Mouse (Mus musculus): ENCODE measurements around the gene Mmp20. TPM values are rescaled to one million over a fixed set of nuclear protein-coding genes. Genes with fewer than 3 reads are reported as not detected.

Mmp20 gene
- polyA plus RNA-seq (2012; rRNA removed): 0.08 and 0.29 TPM in 2 replicates

DNA sequence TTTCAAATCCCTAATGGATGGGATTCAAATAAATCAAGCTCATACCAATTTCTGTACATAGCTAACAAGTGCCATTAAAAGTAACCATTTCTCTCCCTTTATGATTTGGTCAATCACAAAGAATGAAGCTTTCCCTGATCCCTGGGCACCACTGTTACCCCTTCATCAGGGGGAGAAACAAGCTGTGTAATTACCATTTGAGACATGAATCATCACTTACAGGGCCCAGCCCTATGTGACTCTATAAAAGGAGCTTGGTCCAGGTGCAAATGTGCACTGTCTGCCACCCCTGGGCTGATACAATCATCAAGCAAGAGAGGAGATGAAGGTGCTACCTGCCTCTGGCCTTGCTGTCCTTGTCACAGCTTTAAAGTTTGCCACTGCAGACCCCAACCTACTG lies at the start of gene Mmp20:
TSS of gene Mmp20 (plus strand) at position 301 of the 400 bp plus-strand sequence.
- no peak for DNase-seq (ENCODE audit: low read depth, low spot score)

- no peak for DNase-seq (ENCODE audit: low read depth, low spot score)
- WGBS: 74% methylated on average over 8 of the region's 8 CpGs
Observed at GRCm38 (mm10) chr9:7590063-7590462, 38.0 kb upstream of the Mmp20 start.

DNA sequence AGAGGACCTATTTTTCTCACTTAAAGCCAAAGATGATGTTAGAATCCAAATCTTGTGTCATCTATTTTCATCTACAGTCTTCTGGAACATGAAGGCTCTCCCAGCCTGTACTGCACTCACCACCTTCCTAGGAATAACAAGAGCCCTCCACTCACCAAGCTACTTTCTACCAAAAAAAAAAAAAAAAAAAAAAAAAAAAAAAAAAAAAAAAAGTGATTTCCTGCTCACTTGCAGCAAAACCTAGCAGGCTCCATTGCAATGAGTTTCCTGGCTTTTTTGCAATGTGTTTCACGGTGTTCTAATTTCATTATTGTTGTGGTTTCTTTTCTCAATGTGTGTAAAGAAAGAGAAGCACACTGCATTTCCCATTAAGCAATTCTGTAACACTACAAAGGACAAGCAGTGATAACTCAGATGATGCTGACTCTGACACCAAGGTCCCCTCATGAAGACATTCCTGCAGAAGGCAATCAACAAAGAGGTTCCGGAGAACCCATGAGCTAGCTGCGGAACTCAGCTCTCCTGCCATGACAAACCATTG lies 34.7 kb upstream of the Mmp20 start:
- 91% methylated on average over 3 of the region's 3 CpGs for WGBS
- no peak for DNase-seq (ENCODE audit: low read depth, low spot score)

DNA sequence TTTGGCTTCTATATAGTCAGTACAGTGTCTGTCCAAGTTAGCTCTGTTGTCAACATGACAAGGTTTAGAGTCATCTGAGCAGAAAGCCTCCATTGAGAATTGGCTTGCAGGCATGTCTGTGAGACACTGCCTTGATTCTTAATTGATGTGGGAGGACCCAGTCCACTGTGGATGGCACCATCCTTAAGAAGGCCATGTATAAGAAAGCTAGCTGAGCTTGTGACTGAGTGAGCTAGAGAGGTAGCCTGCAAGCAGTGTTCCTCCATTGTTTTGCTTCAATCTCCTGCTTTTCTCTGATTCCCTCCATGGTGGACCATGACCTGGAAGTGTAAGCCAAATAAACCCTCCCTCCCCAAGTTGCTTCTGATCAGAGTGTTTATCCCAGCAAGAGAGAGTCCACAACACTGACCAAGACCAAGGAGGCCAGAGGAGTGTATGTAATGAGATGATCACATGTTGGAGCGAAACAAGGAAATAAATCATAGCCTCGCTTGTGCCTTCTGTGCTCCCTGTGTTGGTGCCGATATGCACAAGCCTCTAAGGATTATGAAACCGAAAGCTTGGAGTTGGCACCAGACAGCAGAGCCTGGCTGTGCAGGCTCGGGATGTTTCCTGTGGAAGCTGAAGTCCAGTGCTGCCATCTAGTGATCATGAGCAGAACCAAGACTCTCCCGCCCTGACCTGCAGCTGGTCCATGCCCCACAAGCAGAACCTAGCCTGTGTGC lies 33.1 kb upstream of the Mmp20 start:
- WGBS: 1% methylated on average over 6 of the region's 6 CpGs
- DNase-seq (ENCODE audit: low read depth, low spot score): peak; percentile 90

- WGBS: 3% methylated on average over 3 of the region's 3 CpGs
- DNase-seq (ENCODE audit: low read depth, low spot score): peak; percentile 28
Observed at GRCm38 (mm10) chr9:7602982-7603742, 24.9 kb upstream of the Mmp20 start.

DNA sequence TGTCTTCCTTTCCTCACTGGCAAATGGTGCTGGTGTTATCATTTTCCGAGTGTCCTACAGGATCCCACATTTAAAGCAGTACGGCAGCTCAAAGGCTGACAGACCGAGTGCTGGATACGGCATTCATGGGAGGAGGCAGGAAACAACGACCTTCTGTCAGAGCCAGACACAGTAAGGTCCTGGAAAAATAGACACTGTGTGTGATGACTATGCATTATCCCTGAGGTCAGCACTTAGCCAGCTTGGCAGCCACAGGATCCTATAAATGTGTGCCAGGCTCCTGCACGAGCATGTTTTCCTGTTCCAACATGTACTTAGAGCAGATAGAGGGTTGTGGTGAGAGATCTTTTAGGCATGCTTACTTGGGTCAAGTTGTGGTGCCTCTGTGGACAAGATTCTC lies 24.0 kb upstream of the Mmp20 start:
- WGBS: 64% methylated on average over 6 of the region's 6 CpGs
- DNase-seq (ENCODE audit: low read depth, low spot score): no peak

- DNase-seq (ENCODE audit: low read depth, low spot score): no peak
- WGBS: 87% methylated on average over 12 of the region's 12 CpGs
Observed at GRCm38 (mm10) chr9:7605638-7606037, 22.4 kb upstream of the Mmp20 start.

GRCm38 (mm10) chr9:7622582-7622981 lies 5.4 kb upstream of the Mmp20 start:
- 79% methylated on average over 3 of the region's 3 CpGs for WGBS
- no peak for DNase-seq (ENCODE audit: low read depth, low spot score)

DNA sequence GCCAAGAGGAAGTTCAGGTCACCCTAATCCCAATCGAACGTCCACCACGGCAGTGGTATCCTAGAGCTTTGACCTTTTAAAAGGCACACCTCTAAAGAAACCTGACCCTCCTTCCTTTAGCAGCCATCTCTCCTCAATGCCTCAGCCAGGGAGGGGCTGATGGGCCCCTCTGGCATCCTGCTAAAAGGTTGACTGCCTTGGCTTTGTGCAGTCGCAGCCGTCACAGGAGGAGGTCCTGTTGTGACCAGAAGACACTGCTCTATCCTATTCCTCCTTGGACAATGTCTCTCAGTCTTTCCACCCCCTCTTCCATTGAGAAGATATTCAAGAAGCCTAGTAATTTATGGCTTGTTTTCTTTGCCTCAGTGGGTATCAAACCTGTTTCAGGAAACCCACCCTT lies 5.9 kb downstream of the Mmp20 start:
- 38% methylated on average over 5 of the region's 5 CpGs for WGBS
- no peak for DNase-seq (ENCODE audit: low read depth, low spot score)

GRCm38 (mm10) chr9:7647901-7648300 lies 19.9 kb downstream of the Mmp20 start:
- 93% methylated on average over 3 of the region's 3 CpGs for WGBS
- no peak for DNase-seq (ENCODE audit: low read depth, low spot score)

DNA sequence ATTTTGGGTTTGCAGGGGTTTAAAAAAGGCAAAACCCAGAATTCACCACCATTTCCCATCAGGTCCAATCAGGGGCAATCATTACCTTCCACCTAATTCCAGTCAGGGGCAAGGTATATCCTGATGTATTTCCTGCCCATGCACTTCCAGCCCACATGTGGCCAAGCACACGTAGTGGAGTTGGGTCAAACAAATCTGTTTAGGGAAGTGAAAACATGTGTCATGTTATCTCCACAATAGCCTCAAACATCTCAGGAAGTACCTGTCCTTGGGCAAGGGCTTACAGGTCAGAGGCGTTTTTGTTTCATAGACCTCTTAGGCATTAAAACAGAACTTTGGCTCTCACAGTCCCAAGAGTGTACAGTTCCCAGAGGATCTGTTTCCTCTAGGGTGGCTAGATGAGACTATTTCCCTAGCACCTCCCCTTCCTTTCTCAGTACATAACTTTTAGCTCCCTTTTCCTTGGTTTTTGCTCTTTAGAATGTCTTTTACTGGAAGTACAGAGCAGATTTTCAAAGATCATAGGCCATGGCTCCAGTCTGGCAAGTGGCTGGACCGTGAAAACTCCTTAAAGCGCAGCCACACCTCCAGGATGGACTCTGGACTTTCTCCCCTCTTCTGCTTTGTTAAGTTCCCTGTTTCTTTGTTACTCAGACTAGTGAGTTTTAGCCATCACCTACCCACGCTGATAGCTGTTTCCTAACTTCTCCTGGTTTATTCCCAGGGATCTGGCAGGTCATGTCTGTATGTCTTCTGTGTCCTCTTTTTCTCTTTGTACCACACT lies 22.6 kb downstream of the Mmp20 start:
- WGBS: 31% methylated on average over 5 of the region's 5 CpGs
- no peak for DNase-seq (ENCODE audit: low read depth, low spot score)

- 54% methylated on average over 5 of the region's 5 CpGs for WGBS
- no peak for DNase-seq (ENCODE audit: low read depth, low spot score)
Observed at GRCm38 (mm10) chr9:7652351-7653085, 24.5 kb downstream of the Mmp20 start.

DNA sequence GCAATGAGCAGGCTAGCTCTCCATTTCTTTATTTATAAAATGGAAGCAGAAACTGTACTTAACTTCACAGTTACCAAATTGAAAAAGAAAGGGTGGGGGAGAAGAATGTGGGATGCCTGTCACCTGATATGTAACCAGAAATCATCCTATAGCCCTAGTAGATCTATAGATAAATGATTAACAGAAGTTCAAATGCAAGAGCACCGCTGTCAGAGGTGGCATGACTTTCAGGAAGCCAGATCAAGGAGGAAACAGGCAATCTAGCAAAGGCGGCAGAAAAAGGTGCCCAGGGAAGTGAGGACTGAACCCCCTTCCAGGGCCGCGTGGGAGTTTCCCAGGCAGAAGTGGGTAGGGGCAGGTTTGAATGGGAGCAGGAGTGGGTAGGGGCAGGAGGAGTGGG lies 29.9 kb downstream of the Mmp20 start:
- 25% methylated on average over 4 of the region's 4 CpGs for WGBS
- no peak for DNase-seq (ENCODE audit: low read depth, low spot score)

GRCm38 (mm10) chr9:7659469-7660020 lies 31.5 kb downstream of the Mmp20 start:
- WGBS: 43% methylated on average over 6 of the region's 6 CpGs
- DNase-seq (ENCODE audit: low read depth, low spot score): no peak

DNA sequence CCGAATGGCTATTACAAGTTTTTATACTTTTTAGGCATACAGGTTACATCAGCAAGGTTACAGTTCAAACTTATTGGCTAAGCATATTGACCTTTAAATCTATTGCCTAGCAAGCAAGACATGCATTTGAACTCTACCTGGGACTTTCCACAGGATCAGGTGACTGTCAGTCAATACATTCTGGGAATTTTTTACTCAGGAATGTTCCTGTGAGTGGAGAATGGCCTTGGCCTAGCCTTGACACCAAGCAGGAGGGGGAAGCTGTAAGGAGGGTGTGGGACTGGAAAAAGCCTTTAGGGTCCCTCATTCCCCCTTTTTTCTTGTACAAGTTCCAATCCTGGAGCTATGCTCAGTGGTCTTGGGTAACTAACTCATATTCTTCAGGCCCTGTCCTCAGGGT lies 33.3 kb downstream of the Mmp20 start:
- DNase-seq (ENCODE audit: low read depth, low spot score): no peak

DNA sequence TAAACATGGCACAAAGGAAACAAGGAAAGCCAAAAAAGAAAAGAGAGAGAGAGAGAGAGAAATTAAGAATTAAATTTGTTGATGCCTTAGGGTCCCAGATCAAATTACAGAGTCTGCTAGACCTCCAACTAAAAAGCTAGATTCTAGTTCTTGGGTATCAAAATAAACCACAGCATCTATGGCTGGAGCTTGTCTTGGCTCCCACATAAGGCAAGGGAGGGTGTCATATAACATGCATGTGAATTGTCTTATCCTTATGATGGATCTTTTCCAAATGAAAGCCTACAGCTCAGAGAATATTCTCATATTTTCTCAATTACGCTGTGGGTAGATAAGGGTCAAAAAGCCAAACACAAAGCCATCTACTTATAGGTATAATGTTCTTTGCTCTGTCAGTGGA lies 41.6 kb downstream of the Mmp20 start:
- 98% methylated on average over 1 of the region's 1 CpGs for WGBS

More for the DNA sequence above, 33.3 kb downstream of the Mmp20 start:
- 97% methylated on average over 1 of the region's 1 CpGs for WGBS

DNA sequence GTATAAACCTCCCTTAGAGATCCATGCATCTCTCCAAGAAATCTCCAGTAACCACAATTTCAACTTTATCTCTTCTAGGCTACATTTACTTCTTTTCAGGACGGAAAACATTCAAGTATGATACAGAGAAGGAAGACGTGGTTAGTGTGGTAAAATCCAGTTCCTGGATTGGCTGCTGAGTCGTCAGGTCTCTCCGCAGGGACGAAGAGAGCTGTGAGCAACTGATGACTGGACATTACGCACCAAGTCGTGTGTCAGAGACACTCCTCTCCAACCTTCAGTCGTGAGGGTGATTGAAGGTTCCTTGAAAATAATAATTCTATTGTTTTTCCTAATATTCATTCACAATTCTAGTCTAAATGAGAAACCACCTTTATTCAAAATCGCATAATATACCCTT lies 45.0 kb downstream of the Mmp20 start:
- DNase-seq (ENCODE audit: low read depth, low spot score): no peak
- 82% methylated on average over 9 of the region's 9 CpGs for WGBS

More for the DNA sequence above, 41.6 kb downstream of the Mmp20 start:
- no peak for DNase-seq (ENCODE audit: low read depth, low spot score)

DNA sequence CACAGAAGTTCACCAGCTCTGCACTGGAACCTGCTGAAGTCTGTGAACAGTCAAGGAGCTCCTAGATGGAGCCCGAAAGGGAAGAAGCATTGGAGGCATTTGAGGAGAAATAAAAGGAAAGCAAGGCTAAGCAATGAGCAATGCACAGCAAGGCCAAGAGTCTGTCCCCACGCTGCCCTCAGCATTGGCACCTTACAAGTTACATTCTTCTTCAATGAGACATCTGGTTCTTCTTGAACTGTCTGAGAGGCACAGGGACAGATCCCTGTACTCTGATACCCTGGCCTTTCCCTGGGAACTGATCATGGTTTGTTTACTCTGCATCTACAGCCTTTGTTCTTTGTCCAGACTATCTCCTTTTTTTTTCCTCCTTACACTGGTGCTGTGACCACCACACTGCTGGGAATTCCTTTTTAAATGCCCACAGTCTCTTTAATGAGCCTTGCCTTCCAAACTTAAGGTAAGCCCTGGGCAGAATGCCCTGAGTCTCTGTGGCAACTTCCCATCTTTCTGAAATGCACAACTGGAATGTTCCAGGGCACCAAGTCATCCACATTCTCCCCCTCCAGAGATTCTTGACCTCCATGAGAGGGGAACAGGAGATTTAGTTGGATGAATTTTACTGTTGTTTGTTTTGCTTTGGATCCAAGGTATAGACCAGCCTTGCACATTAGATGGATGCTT lies 50.3 kb downstream of the Mmp20 start:
- WGBS: 54% methylated on average over 2 of the region's 2 CpGs
- no peak for DNase-seq (ENCODE audit: low read depth, low spot score)

All from large intestine, adult 2 months (tissue).